Mouse (Mus musculus) forebrain, embryonic 16.5 days (tissue): ENCODE results near the gene Rxfp1. TPM values are rescaled to one million over a fixed set of nuclear protein-coding genes. Genes with fewer than 3 reads are reported as not detected.
A peak's percentile ranks its signal among the peaks of the same experiment; 100 is the strongest.

Source experiments
- ATAC-seq: fragments of 200-750 bp; cut with Nextera tagmentation; 2 replicates; pipeline ENCODE4 v1.8.0; 2017; ENCODE audit warnings: mild to moderate bottlenecking, moderate library complexity
- H3K27ac ChIP-seq: fragments of 300-500 bp; sonication (generic); 2 replicates; pipeline ENCODE4 v1.5.1; 2014; ENCODE audit warnings: low read length, control low read depth
- H3K27me3 ChIP-seq: fragments of 300-500 bp; sonication (generic); replicated peaks from 2 replicates; pipeline ENCODE4 v1.6.1; 2014; ENCODE audit warnings: low read length; ENCODE audit not compliant: control insufficient read depth, insufficient read depth
- H3K36me3 ChIP-seq: fragments of 300-500 bp; sonication (generic); 2 replicates; pipeline ENCODE4 v1.6.1; 2014; ENCODE audit not compliant: control insufficient read depth, insufficient read depth
- H3K4me1 ChIP-seq: fragments of 300-500 bp; sonication (generic); replicated peaks from 2 replicates; pipeline ENCODE4 v1.6.1; 2014; ENCODE audit warnings: low read length; ENCODE audit not compliant: control insufficient read depth, insufficient read depth
- H3K4me2 ChIP-seq: fragments of 300-500 bp; sonication (generic); 2 replicates; pipeline ENCODE4 v1.6.1; 2014; ENCODE audit warnings: mild to moderate bottlenecking, low read length, control low read depth
- H3K4me3 ChIP-seq: fragments of 300-500 bp; sonication (generic); replicated peaks from 2 replicates; pipeline ENCODE4 v1.5.1; 2014; ENCODE audit warnings: mild to moderate bottlenecking, low read length, control low read depth
- H3K9ac ChIP-seq: fragments of 300-500 bp; sonication (generic); replicated peaks from 2 replicates; pipeline ENCODE4 v1.6.1; 2014; ENCODE audit warnings: low read depth, low read length, control low read depth
- H3K9me3 ChIP-seq: fragments of 300-500 bp; sonication (generic); 2 replicates; pipeline ENCODE4 v1.6.1; 2016; ENCODE audit warnings: low read length; ENCODE audit not compliant: control insufficient read depth
- WGBS: fragments of 180-500 bp; shearing (Covaris S2); extraction: QIAGEN DNeasy Blood & Tissue Kit; methylation state at CpG from one replicate; pipeline ENCODE4 v1.1.7; 2014; 5-methylcytosine and 5-hydroxymethylcytosine counted together
- polyA plus RNA-seq: library from polyadenylated mRNA; unstranded; fragments of >200 nt; fragmentation: Nextera tagmentation; extraction: Ambion mirVana; gene quantifications from 2 replicates; pipeline ENCODE4 v1.2.1, GENCODE M21; 2015

Rxfp1 gene
- polyA plus RNA-seq, result 0.16 and 0.41 TPM in 2 replicates

GRCm38 (mm10) chr3:79737780-79738179, at the start of gene Rxfp1:
Gene Rxfp1, minus strand, starts transcription at chr3:79737880.
- Histone ChIP-seq H3K4me1 (no peaks in the 10 kb centered on the region), H3K4me3 (no peak within 1 kb of the TSS), H3K36me3 (no peaks in the 10 kb centered on the region), H3K9ac (no peak within 1 kb of the TSS), H3K27me3 (no peaks in the 10 kb centered on the region), H3K9me3 (no peaks in the 10 kb centered on the region), H3K4me2 (no peak within 1 kb of the TSS), H3K27ac (no peak within 1 kb of the TSS)
- 74% methylated on average over 4 of the region's 4 CpGs for WGBS
- ATAC-seq, result no peak

GRCm38 (mm10) chr3:79784362-79784736, 46.7 kb upstream of the Rxfp1 start:
- no peaks in the 10 kb centered on the region for H3K9me3 ChIP-seq
- 19% methylated on average over 11 of the region's 11 CpGs for WGBS
- no peak overlapping the region for H3K4me3 ChIP-seq
- H3K4me1 ChIP-seq, result no peaks in the 10 kb centered on the region
- H3K27me3 ChIP-seq, result no peaks in the 10 kb centered on the region
- no peak overlapping the region for H3K27ac ChIP-seq
- H3K36me3 ChIP-seq, result no peaks in the 10 kb centered on the region
- H3K9ac ChIP-seq, result no peak overlapping the region
- no peak for ATAC-seq
- no peak overlapping the region for H3K4me2 ChIP-seq

GRCm38 (mm10) chr3:79783630-79784361, 46.1 kb upstream of the Rxfp1 start:
- Histone ChIP-seq H3K9me3 (no peaks in the 10 kb centered on the region), H3K4me2 (no peak overlapping the region), H3K4me3 (no peak overlapping the region), H3K27ac (no peak overlapping the region), H3K9ac (no peak overlapping the region), H3K27me3 (no peaks in the 10 kb centered on the region), H3K36me3 (no peaks in the 10 kb centered on the region), H3K4me1 (no peaks in the 10 kb centered on the region)
- ATAC-seq, result no peak
- 59% methylated on average over 10 of the region's 10 CpGs for WGBS

GRCm38 (mm10) chr3:79772701-79773100, 35.0 kb upstream of the Rxfp1 start:
- Histone ChIP-seq H3K27ac (no peak overlapping the region), H3K4me3 (no peak overlapping the region), H3K4me1 (no peaks in the 10 kb centered on the region), H3K9ac (no peak overlapping the region), H3K4me2 (no peak overlapping the region), H3K9me3 (no peaks in the 10 kb centered on the region), H3K36me3 (no peaks in the 10 kb centered on the region), H3K27me3 (no peaks in the 10 kb centered on the region)
- 88% methylated on average over 2 of the region's 2 CpGs for WGBS
- ATAC-seq, result no peak

GRCm38 (mm10) chr3:79753736-79754135, 16.1 kb upstream of the Rxfp1 start:
- Histone ChIP-seq H3K27me3 (no peaks in the 10 kb centered on the region), H3K4me2 (no peak overlapping the region), H3K4me3 (no peak overlapping the region), H3K4me1 (no peaks in the 10 kb centered on the region), H3K9me3 (no peaks in the 10 kb centered on the region), H3K9ac (no peak overlapping the region), H3K27ac (no peak overlapping the region), H3K36me3 (no peaks in the 10 kb centered on the region)
- ATAC-seq, result no peak
- 54% methylated on average over 1 of the region's 1 CpGs for WGBS

- Histone ChIP-seq H3K4me2 (no peak overlapping the region), H3K9me3 (no peaks in the 10 kb centered on the region), H3K9ac (no peak overlapping the region), H3K27me3 (no peaks in the 10 kb centered on the region), H3K27ac (no peak overlapping the region), H3K4me3 (no peak overlapping the region), H3K36me3 (no peaks in the 10 kb centered on the region), H3K4me1 (no peaks in the 10 kb centered on the region)
- WGBS, result 90% methylated on average over 6 of the region's 6 CpGs
- ATAC-seq, result no peak
These were observed 8.9 kb upstream of the Rxfp1 start for GRCm38 (mm10) chr3:79746585-79746984.

GRCm38 (mm10) chr3:79745101-79745500, 7.4 kb upstream of the Rxfp1 start:
- ATAC-seq, result peak; percentile 71
- WGBS, result 26% methylated on average over 6 of the region's 6 CpGs
- Histone ChIP-seq H3K4me2 (no peak overlapping the region), H3K27ac (no peak overlapping the region), H3K36me3 (no peaks in the 10 kb centered on the region), H3K27me3 (no peaks in the 10 kb centered on the region), H3K4me3 (no peak overlapping the region), H3K9ac (no peak overlapping the region), H3K4me1 (no peaks in the 10 kb centered on the region), H3K9me3 (no peaks in the 10 kb centered on the region)

GRCm38 (mm10) chr3:79744415-79744814, 6.7 kb upstream of the Rxfp1 start:
- H3K4me3 ChIP-seq, result no peak overlapping the region
- no peak overlapping the region for H3K4me2 ChIP-seq
- H3K27ac ChIP-seq, result no peak overlapping the region
- H3K4me1 ChIP-seq, result no peaks in the 10 kb centered on the region
- no peaks in the 10 kb centered on the region for H3K36me3 ChIP-seq
- no peaks in the 10 kb centered on the region for H3K9me3 ChIP-seq
- H3K27me3 ChIP-seq, result no peaks in the 10 kb centered on the region
- ATAC-seq, result no peak
- H3K9ac ChIP-seq, result no peak overlapping the region
- WGBS, result 85% methylated on average over 2 of the region's 2 CpGs

GRCm38 (mm10) chr3:79740351-79740750, 2.7 kb upstream of the Rxfp1 start:
- H3K9me3 ChIP-seq, result no peaks in the 10 kb centered on the region
- 86% methylated on average over 2 of the region's 2 CpGs for WGBS
- no peak overlapping the region for H3K4me3 ChIP-seq
- no peak overlapping the region for H3K27ac ChIP-seq
- no peaks in the 10 kb centered on the region for H3K27me3 ChIP-seq
- H3K9ac ChIP-seq, result no peak overlapping the region
- ATAC-seq, result no peak
- no peaks in the 10 kb centered on the region for H3K4me1 ChIP-seq
- H3K36me3 ChIP-seq, result no peaks in the 10 kb centered on the region
- H3K4me2 ChIP-seq, result no peak overlapping the region

- WGBS, result 89% methylated on average over 1 of the region's 1 CpGs
- Histone ChIP-seq H3K4me3 (no peak overlapping the region), H3K9me3 (no peaks in the 10 kb centered on the region), H3K36me3 (no peaks in the 10 kb centered on the region), H3K27me3 (no peaks in the 10 kb centered on the region), H3K4me1 (no peaks in the 10 kb centered on the region), H3K27ac (no peak overlapping the region), H3K9ac (no peak overlapping the region), H3K4me2 (no peak overlapping the region)
- no peak for ATAC-seq
These were observed 771 bp upstream of the Rxfp1 start for GRCm38 (mm10) chr3:79738451-79738850.
